Mouse (Mus musculus): ENCODE measurements around the gene Olfr1008.
"Not testable (repeated sequence)": the region's sequence is repeated elsewhere in the genome, so short reads cannot be mapped to it uniquely, and the experiment has no call there.

The Olfr1008 gene

GRCm38 (mm10) chr2:85689131-85689530 lies at the start of gene Olfr1008:
Olfr1008 (plus strand) TSS chr2:85689431.
- DNase-seq (ENCODE audit: low spot score), result no peak

GRCm38 (mm10) chr2:85650604-85651003 lies 38.6 kb upstream of the Olfr1008 start, which contains the start of gene Olfr1002:
Olfr1002 (minus strand) TSS chr2:85650704.
- no peak for DNase-seq (ENCODE audit: low spot score)

- DNase-seq (ENCODE audit: low spot score), result not testable (repeated sequence)
Observed at GRCm38 (mm10) chr2:85664355-85664754, 24.9 kb upstream of the Olfr1008 start, which contains the start of gene Olfr154. Olfr154 (minus strand) TSS chr2:85664455.

GRCm38 (mm10) chr2:85678667-85679066 lies 10.6 kb upstream of the Olfr1008 start, which contains the start of gene Olfr1006:
Olfr1006 (minus strand) TSS chr2:85678767.
- no peak for DNase-seq (ENCODE audit: low spot score)

GRCm38 (mm10) chr2:85710680-85711079 lies 21.4 kb downstream of the Olfr1008 start:
- not testable (repeated sequence) for DNase-seq (ENCODE audit: low spot score)

GRCm38 (mm10) chr2:85711159-85711558 lies 21.9 kb downstream of the Olfr1008 start:
- DNase-seq (ENCODE audit: low spot score), result no peak

GRCm38 (mm10) chr2:85715119-85715518 lies 25.9 kb downstream of the Olfr1008 start, which contains the start of gene Olfr1009:
Olfr1009 (plus strand) TSS chr2:85715419.
- DNase-seq (ENCODE audit: low spot score), result no peak

- DNase-seq (ENCODE audit: low spot score), result peak; percentile 50
Observed at GRCm38 (mm10) chr2:85725793-85726192, 36.6 kb downstream of the Olfr1008 start.

All from embryo, embryonic 10 days (tissue).